Mouse (Mus musculus) lung, embryonic 16.5 days (tissue): ENCODE data around the gene Zc3hav1. TPM values are rescaled to one million over a fixed set of nuclear protein-coding genes. Genes with fewer than 3 reads are reported as not detected.

Source experiments
- ATAC-seq: fragments of 200-750 bp; cut with Nextera tagmentation; 2 replicates; pipeline ENCODE4 v1.8.0; 2017; ENCODE audit warnings: low read depth, mild to moderate bottlenecking, moderate library complexity
- H3K27ac ChIP-seq: fragments of 300-500 bp; sonication (generic); 2 replicates; pipeline ENCODE4 v1.5.1; 2014; ENCODE audit warnings: mild to moderate bottlenecking, control low read depth, low read length
- H3K27me3 ChIP-seq: fragments of 300-500 bp; sonication (generic); 2 replicates; pipeline ENCODE4 v1.6.1; 2014; ENCODE audit warnings: low read depth, low read length, mixed read lengths; ENCODE audit not compliant: control insufficient read depth, insufficient read depth
- H3K36me3 ChIP-seq: fragments of 300-500 bp; sonication (generic); 2 replicates; pipeline ENCODE4 v1.6.1; 2014; ENCODE audit warnings: low read length; ENCODE audit not compliant: control insufficient read depth, insufficient read depth
- H3K4me1 ChIP-seq: fragments of 300-500 bp; sonication (generic); replicated peaks from 2 replicates; pipeline ENCODE4 v1.6.1; 2014; ENCODE audit warnings: low read length, mixed read lengths; ENCODE audit not compliant: control insufficient read depth, insufficient read depth
- H3K4me2 ChIP-seq: fragments of 300-500 bp; sonication (generic); 2 replicates; pipeline ENCODE4 v1.6.1; 2014; ENCODE audit warnings: low read depth, low read length, control low read depth
- H3K4me3 ChIP-seq: fragments of 300-500 bp; sonication (generic); 2 replicates; pipeline ENCODE4 v1.5.1; 2014; ENCODE audit warnings: mild to moderate bottlenecking, low read length, control low read depth
- H3K9ac ChIP-seq: fragments of 300-500 bp; sonication (generic); 2 replicates; pipeline ENCODE4 v1.6.1; 2014; ENCODE audit warnings: low read length, control low read depth
- H3K9me3 ChIP-seq: fragments of 300-500 bp; sonication (generic); 2 replicates; pipeline ENCODE4 v1.6.1; 2016; ENCODE audit warnings: low read length; ENCODE audit not compliant: control insufficient read depth
- WGBS: fragments of 180-500 bp; shearing (Covaris S2); extraction: QIAGEN DNeasy Blood & Tissue Kit; methylation state at CpG from one replicate; pipeline ENCODE4 v1.1.7; 2014; 5-methylcytosine and 5-hydroxymethylcytosine counted together
- polyA plus RNA-seq: library from polyadenylated mRNA; unstranded; fragments of >200 nt; fragmentation: Nextera tagmentation; extraction: Ambion mirVana; gene quantifications from 2 replicates; pipeline ENCODE4 v1.2.1, GENCODE M21; 2015

The Zc3hav1 gene
- polyA plus RNA-seq, 1 experiment from 2014 or later = 8.0 TPM

DNA sequence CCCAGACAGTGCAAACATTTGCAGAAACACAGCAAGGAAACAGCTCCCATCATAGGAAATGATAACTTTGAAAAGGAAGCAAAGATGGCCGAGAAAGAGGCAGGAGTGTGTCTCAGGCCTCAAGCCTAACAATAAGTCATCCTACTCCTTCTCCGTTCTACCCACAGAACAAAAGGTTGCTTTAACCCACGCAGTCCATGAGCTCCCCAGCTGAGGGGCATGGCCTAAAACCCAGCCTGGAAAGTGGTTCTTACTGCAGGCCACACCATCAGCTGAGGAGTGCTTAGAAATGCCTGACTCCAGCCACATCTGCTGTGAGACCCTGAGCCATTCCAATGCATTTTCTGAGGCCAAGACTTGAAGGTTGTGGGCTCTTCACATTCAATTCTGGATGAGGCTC lies 10.8 kb downstream of the Zc3hav1 start:
- Histone ChIP-seq H3K36me3 (no peaks in the 10 kb centered on the region), H3K9ac (no peak overlapping the region), H3K27me3 (no peaks in the 10 kb centered on the region), H3K4me1 (no peaks in the 10 kb centered on the region), H3K4me2 (no peak overlapping the region), H3K27ac (no peak overlapping the region), H3K4me3 (no peak overlapping the region), H3K9me3 (no peaks in the 10 kb centered on the region)
- ATAC-seq = no peak
- 47% methylated on average over 3 of the region's 3 CpGs for WGBS

DNA sequence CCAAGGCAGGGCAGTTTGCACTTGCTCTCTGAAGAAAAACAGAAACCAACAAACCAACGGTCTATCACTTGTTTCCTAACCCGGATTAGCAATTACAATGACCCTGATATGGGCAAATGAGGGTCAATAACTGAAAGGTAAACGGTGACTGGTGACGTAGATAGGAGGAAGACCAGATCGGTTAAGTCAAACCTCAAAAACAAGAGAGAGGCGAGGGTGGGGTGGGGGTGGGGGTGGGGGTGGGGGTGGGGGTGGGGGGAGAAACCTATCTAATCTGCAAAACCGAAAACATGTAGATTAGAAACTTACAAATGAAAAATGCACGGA lies 11.8 kb downstream of the Zc3hav1 start:
- WGBS = 60% methylated on average over 8 of the region's 8 CpGs
- no peak overlapping the region for H3K4me3 ChIP-seq
- H3K4me2 ChIP-seq = no peak overlapping the region
- ATAC-seq = no peak
- no peak overlapping the region for H3K9ac ChIP-seq
- H3K36me3 ChIP-seq = no peaks in the 10 kb centered on the region
- no peaks in the 10 kb centered on the region for H3K9me3 ChIP-seq
- H3K4me1 ChIP-seq = no peaks in the 10 kb centered on the region
- no peak overlapping the region for H3K27ac ChIP-seq
- no peaks in the 10 kb centered on the region for H3K27me3 ChIP-seq

DNA sequence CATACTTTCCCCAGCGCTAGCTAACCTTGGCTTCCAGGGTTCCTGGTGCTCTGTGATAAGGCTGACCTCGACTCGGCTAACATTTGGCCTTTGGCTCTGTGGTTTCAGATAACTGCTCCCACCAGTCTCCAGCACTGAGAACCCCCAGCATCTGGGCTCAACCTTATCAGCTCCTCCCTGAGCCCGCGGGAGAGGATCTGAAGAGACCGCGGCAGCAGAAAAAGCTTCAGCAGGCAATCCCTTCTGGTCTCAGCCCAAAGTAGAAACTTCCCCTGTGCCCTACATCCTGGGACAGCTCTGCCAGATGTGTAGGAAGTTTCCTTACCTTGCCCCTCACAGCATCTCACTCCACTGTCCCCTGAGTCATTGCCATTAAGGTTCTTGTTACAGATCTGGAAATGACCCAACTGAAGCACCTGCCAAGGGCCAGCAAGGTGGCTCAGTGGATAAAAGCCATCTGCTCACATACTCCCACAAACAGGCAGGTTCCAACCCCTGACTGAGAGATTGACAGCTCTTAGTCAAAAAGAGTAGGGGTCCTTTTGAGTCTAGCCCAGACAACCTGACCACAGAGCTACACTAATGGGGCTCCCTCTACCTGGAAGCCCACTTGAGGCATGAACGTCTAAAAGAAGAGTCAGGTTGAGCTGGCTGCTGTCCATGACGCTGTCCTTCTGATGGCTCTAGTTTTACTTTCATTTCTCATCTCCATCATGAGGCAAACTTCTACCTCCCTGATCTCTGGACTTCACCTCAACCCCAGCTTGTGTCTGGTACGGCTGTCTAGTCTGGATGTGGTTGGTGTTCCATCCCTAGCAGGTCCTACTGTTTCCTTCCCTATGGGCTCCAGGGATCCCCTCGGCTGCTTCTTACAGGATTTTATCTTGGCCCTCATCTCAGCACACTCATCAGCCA lies 12.4 kb downstream of the Zc3hav1 start:
- Histone ChIP-seq H3K27me3 (no peaks in the 10 kb centered on the region), H3K36me3 (no peaks in the 10 kb centered on the region), H3K27ac (no peak overlapping the region), H3K4me2 (no peak overlapping the region), H3K9me3 (no peaks in the 10 kb centered on the region), H3K9ac (no peak overlapping the region), H3K4me3 (no peak overlapping the region), H3K4me1 (no peaks in the 10 kb centered on the region)
- WGBS = 31% methylated on average over 11 of the region's 11 CpGs
- ATAC-seq = no peak

DNA sequence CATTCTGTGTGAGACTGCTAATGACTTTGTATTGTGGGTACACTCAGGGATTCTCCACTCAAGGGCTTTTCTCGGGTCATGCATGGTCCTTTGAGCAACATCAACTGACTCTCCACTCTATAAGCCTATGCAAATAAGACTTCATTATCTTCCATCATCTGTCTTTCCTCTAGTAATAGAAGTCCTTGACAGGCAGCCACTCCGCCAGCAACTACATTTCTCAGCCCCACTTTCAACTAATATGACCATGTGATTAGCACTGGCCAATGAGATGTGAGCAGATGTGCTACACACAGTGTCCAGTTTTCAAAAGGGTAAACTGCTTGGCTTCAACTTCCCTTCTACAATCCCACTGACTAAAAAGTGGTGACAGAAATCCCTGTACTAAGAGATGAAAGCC lies 15.3 kb downstream of the Zc3hav1 start:
- ATAC-seq = no peak
- Histone ChIP-seq H3K4me2 (no peak overlapping the region), H3K27me3 (no peaks in the 10 kb centered on the region), H3K9me3 (no peaks in the 10 kb centered on the region), H3K9ac (no peak overlapping the region), H3K4me1 (no peaks in the 10 kb centered on the region), H3K27ac (no peak overlapping the region), H3K36me3 (no peaks in the 10 kb centered on the region), H3K4me3 (no peak overlapping the region)
- 50% methylated on average over 2 of the region's 2 CpGs for WGBS

DNA sequence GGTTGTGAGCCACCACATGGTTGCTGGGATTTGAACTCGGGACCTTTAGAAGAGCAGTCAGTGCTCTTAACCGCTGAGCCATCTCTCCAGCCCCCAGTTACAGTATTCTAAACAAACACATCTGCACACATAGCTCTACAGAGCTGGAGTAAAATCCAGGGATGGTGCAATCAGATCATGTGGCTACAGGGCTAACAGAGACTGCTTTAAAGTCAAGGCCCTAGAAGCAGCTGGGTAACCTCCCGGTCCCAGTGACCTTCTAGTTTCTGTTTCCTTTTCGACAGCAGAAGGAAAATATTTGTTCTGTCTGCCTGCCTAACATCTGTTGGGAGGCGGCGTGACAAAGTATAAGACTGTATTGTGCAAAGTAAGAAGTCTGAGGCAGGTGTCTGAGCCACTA lies 16.5 kb downstream of the Zc3hav1 start:
- Histone ChIP-seq H3K9me3 (no peaks in the 10 kb centered on the region), H3K27ac (no peak overlapping the region), H3K4me1 (no peaks in the 10 kb centered on the region), H3K4me3 (no peak overlapping the region), H3K9ac (no peak overlapping the region), H3K27me3 (no peaks in the 10 kb centered on the region), H3K36me3 (no peaks in the 10 kb centered on the region), H3K4me2 (no peak overlapping the region)
- WGBS = 56% methylated on average over 6 of the region's 6 CpGs
- ATAC-seq = no peak

DNA sequence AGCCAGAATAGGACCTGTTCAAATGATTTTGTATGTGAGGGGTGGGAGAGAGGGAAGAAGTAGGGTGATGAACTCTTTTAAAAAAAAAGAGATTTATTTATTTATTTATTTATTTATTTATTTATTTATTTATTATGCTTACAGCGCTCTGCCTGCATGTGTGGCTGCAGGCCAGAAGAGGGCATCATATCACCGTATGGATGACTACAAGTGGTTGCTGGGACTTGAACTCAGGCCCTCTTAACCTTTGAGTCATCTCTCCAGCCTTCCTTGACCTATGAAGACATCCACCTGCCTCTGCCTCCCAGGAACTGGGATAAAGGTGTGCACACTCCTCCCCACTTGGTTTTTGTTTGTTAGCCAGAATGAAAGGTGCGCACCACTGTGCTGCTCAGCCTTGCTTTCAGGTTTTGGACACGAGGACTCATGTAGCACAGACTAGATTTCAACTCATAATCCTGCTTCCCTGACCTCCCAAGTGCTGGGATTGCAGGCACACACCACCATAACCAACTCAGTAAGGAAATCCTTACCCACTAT lies 17.2 kb downstream of the Zc3hav1 start:
- WGBS = 85% methylated on average over 4 of the region's 4 CpGs
- H3K4me2 ChIP-seq = no peak overlapping the region
- H3K36me3 ChIP-seq = no peaks in the 10 kb centered on the region
- H3K9me3 ChIP-seq = no peaks in the 10 kb centered on the region
- H3K4me1 ChIP-seq = no peaks in the 10 kb centered on the region
- no peak for ATAC-seq
- no peak overlapping the region for H3K9ac ChIP-seq
- H3K27ac ChIP-seq = no peak overlapping the region
- H3K27me3 ChIP-seq = no peaks in the 10 kb centered on the region
- no peak overlapping the region for H3K4me3 ChIP-seq

DNA sequence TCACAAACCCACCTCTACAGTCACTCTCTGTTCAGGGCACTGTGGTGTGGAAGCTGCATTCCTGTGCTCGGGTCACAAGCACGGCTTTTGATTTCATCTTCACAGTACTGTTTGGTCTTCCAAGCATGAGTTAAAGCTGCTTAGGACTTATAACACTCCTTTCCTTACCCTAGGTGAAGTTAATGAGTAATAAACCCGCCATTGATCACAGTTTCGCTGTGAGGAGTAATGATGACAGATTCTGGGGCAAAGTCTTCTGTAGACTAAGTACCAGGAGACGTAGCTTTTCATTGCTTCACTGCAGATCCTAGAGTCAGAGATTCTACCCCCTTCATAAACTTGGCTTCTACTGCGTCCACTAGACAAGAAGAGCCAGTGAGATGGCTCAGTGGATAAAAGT lies 19.1 kb downstream of the Zc3hav1 start:
- no peak overlapping the region for H3K9ac ChIP-seq
- whole genome bisulfite sequencing = 66% methylated on average over 6 of the region's 6 CpGs
- H3K4me1 ChIP-seq = no peaks in the 10 kb centered on the region
- no peak overlapping the region for H3K4me2 ChIP-seq
- ATAC-seq = no peak
- no peaks in the 10 kb centered on the region for H3K27me3 ChIP-seq
- no peaks in the 10 kb centered on the region for H3K9me3 ChIP-seq
- H3K4me3 ChIP-seq = no peak overlapping the region
- no peaks in the 10 kb centered on the region for H3K36me3 ChIP-seq
- H3K27ac ChIP-seq = no peak overlapping the region

DNA sequence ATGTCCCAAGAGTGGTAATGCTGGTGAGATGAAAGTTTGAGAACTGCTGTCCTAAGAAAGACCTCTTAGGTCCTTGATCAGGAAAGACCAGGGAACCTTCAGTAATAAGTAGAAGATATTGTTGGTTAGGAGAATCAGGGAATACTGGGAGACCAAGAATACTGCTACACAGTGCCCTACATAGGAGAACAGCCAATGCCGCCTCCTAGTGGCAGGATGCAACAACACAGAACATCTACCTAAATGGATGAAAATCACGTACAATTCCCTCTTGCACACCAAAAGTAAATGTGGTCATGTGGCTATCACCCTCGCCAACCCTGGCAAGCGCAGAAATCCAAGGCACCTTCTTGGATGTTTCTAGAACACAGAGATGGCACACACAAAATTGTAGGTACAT lies 27.8 kb downstream of the Zc3hav1 start:
- 21% methylated on average over 4 of the region's 4 CpGs for WGBS
- H3K9me3 ChIP-seq = no peaks in the 10 kb centered on the region

DNA sequence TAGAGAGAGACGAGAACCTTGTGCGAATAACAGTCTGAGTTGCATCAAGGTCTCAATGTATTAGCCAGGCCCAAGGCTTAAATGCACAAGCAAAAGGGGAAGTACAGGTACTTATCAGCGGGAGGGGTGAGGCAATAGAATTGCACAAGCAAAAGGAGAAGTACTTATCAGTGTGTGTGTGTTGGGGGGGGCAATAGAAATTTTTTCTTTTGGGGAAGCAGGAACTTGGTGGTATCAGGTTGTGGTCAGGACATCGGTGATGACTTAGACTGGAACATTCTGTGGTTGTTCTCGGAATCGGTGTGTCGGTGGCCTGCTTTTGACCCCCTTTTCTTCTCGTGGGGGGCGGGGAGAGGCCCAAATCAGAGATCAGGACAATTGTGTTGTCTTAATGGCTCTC lies 33.8 kb downstream of the Zc3hav1 start:
- H3K36me3 ChIP-seq = peaks cover 2% of the 10 kb centered on the region; the same call in 1 of the 2 replicates
- H3K9ac ChIP-seq = no peak overlapping the region
- H3K27ac ChIP-seq = no peak overlapping the region
- no peak overlapping the region for H3K4me3 ChIP-seq
- no peaks in the 10 kb centered on the region for H3K4me1 ChIP-seq
- no peak overlapping the region for H3K4me2 ChIP-seq
- 89% methylated on average over 9 of the region's 9 CpGs for WGBS
- H3K9me3 ChIP-seq = no peaks in the 10 kb centered on the region
- ATAC-seq = no peak
- H3K27me3 ChIP-seq = no peaks in the 10 kb centered on the region

More for the DNA sequence above, 27.8 kb downstream of the Zc3hav1 start:
- Histone ChIP-seq H3K9ac (no peak overlapping the region), H3K4me1 (no peaks in the 10 kb centered on the region), H3K4me3 (no peak overlapping the region), H3K27me3 (no peaks in the 10 kb centered on the region), H3K27ac (no peak overlapping the region), H3K36me3 (peaks cover 2% of the 10 kb centered on the region; the same call in 1 of the 2 replicates), H3K4me2 (no peak overlapping the region)
- ATAC-seq = peak; percentile 56; the same call in 1 of the 2 replicates
